Mouse (Mus musculus) intestine, postnatal 0 days (tissue): ENCODE results near the gene Braf. TPM values are rescaled to one million over a fixed set of nuclear protein-coding genes. Genes with fewer than 3 reads are reported as not detected.
"Not testable (repeated sequence)": the region's sequence is repeated elsewhere in the genome, so short reads cannot be mapped to it uniquely, and the experiment has no call there.

Experiments used
- ATAC-seq: fragments of 200-750 bp; cut with Nextera tagmentation; 2 replicates; pipeline ENCODE4 v1.8.0; 2017; ENCODE audit warnings: mild to moderate bottlenecking, moderate TSS enrichment, moderate library complexity
- H3K27ac ChIP-seq: fragments of 300-500 bp; sonication (generic); 2 replicates; pipeline ENCODE4 v1.5.1; 2014; ENCODE audit warnings: mild to moderate bottlenecking, low read depth, low read length, moderate library complexity
- H3K27me3 ChIP-seq: fragments of 300-500 bp; sonication (generic); replicated peaks from 2 replicates; pipeline ENCODE4 v1.6.1; 2014; ENCODE audit warnings: low read length, mixed read lengths; ENCODE audit not compliant: control insufficient read depth, insufficient read depth
- H3K36me3 ChIP-seq: fragments of 300-500 bp; sonication (generic); 2 replicates; pipeline ENCODE4 v1.6.1; 2014; ENCODE audit warnings: mild to moderate bottlenecking, moderate library complexity; ENCODE audit not compliant: control insufficient read depth, insufficient read depth
- H3K4me1 ChIP-seq: fragments of 300-500 bp; sonication (generic); replicated peaks from 2 replicates; pipeline ENCODE4 v1.6.1; 2014; ENCODE audit warnings: antibody characterized with exemption, low read length, mixed read lengths; ENCODE audit not compliant: control insufficient read depth, insufficient read depth
- H3K4me2 ChIP-seq: fragments of 300-500 bp; sonication (generic); replicated peaks from 2 replicates; pipeline ENCODE4 v1.6.1; 2014; ENCODE audit warnings: low read depth, mild to moderate bottlenecking, moderate library complexity
- H3K4me3 ChIP-seq: fragments of 300-500 bp; sonication (generic); 2 replicates; pipeline ENCODE4 v1.5.1; 2014; ENCODE audit warnings: low read depth, low read length
- H3K9ac ChIP-seq: fragments of 300-500 bp; sonication (generic); 2 replicates; pipeline ENCODE4 v1.6.1; 2014; ENCODE audit warnings: mild to moderate bottlenecking, low read depth, low read length
- H3K9me3 ChIP-seq: fragments of 300-500 bp; sonication (generic); 2 replicates; pipeline ENCODE4 v1.6.1; 2016; ENCODE audit warnings: mixed run types; ENCODE audit not compliant: control insufficient read depth
- CTCF ChIP-seq: sonication (generic); IDR thresholded peaks from 2 replicates; pipeline ENCODE4 v1.5.1; 2016; ENCODE audit warnings: low read depth, mild to moderate bottlenecking, control low read depth, antibody characterized with exemption, moderate library complexity
- WGBS: fragments of 180-500 bp; shearing (Covaris S2); extraction: QIAGEN DNeasy Blood & Tissue Kit; methylation state at CpG from one replicate; pipeline ENCODE4 v1.1.7; 2014; 5-methylcytosine and 5-hydroxymethylcytosine counted together
- polyA plus RNA-seq: library from polyadenylated mRNA; unstranded; fragments of >200 nt; fragmentation: Nextera tagmentation; extraction: Ambion mirVana; gene quantifications from 2 replicates; pipeline ENCODE4 v1.2.1, GENCODE M21; 2015

The Braf gene
- polyA plus RNA-seq, 1 experiment from 2014 or later: 4.3 TPM

DNA sequence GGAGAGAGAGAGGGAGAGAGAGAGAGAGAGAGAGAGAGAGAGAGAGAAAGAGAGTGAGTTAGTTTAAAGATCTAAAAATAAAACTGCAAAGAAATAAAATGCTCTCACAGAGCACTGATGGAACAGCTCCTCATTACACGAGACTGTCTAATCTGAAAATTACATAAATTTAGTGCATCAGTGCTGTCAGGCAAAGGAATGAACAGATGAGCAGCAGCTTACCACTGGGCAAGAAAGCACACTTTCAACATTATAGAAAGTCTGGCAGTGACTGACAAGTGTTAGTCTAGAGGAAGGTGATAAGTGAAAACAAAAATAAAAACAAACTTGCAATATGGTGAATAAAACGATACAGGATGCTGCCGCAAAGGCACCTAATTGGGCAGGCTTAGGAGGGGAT lies 11.9 kb downstream of the Braf start:
- TF ChIP-seq CTCF: no peak
- Histone ChIP-seq H3K27ac (no peak overlapping the region), H3K4me3 (no peak overlapping the region), H3K27me3 (no peaks in the 10 kb centered on the region), H3K9me3 (no peaks in the 10 kb centered on the region), H3K36me3 (no peaks in the 10 kb centered on the region), H3K9ac (no peak overlapping the region), H3K4me2 (no peak overlapping the region), H3K4me1 (no peaks in the 10 kb centered on the region)
- 70% methylated on average over 3 of the region's 3 CpGs for WGBS
- no peak for ATAC-seq

DNA sequence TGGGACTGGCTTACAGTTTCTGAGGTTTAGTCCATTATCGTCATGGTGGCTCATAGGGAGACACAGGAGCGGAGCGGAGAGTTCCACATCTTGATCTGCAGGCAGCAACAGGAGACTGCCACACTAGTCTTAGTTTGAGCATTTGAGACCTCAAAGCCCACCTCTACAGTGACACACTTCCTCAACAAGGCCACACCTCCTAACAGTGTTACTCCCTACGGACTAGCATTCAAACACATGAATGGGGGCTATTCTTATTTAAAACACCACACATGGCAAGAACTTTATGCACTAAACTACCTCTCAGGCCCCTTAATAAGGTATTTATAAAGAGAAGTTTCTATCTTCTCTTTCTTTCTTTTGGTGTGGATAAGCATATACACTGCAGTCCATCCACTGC lies 19.6 kb downstream of the Braf start:
- 94% methylated on average over 4 of the region's 4 CpGs for WGBS
- Histone ChIP-seq H3K9me3 (no peaks in the 10 kb centered on the region), H3K9ac (no peak overlapping the region), H3K27ac (no peak overlapping the region), H3K4me1 (no peaks in the 10 kb centered on the region), H3K4me2 (no peak overlapping the region), H3K36me3 (no peaks in the 10 kb centered on the region), H3K4me3 (no peak overlapping the region), H3K27me3 (no peaks in the 10 kb centered on the region)
- no peak for ATAC-seq
- TF ChIP-seq CTCF: no peak

DNA sequence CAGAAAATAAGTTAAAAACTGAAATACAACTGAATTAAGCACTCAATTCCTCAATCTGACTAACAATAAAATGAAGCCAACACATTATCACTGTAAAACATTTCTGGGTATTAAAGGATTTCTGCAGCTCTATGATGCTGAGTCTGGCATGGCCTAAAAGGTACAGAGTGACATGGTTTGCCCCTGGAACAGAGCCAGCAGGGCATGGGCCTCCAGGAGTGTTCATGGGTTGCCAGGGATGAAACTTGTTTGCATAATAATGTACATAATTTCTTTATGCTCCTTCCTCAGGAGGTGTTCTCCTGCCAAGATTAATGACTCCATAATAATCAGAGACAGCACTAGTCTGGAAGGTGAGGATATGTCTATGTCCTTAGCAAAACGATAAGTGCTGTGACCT lies 32.1 kb downstream of the Braf start:
- Histone ChIP-seq H3K9me3 (no peaks in the 10 kb centered on the region), H3K4me1 (no peaks in the 10 kb centered on the region), H3K27me3 (no peaks in the 10 kb centered on the region), H3K9ac (no peak overlapping the region), H3K4me3 (no peak overlapping the region), H3K4me2 (no peak overlapping the region), H3K27ac (no peak overlapping the region), H3K36me3 (no peaks in the 10 kb centered on the region)
- no peak for TF ChIP-seq CTCF
- 85% methylated on average over 1 of the region's 1 CpGs for WGBS
- no peak for ATAC-seq

DNA sequence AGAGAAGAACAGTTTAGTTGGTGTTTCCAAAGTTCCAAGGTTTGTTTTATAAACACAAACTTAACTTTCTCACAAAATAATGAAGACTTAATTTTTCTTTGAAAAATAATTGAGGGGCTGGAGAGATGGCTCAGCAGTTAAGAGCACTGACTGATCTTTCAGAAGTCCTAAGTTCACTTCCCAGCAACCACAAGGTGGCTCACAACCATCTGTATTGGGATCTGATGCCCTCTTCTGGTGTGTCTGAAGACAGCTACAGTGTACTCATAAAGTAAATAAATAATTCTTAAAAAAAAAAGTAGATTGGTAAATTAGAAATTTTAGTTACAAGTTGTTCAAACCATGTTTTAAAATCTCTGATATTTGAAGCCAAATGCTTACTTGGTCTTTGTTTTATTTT lies 38.4 kb downstream of the Braf start:
- not testable (repeated sequence) for H3K27me3 ChIP-seq, ATAC-seq, H3K9me3 ChIP-seq

GRCm38 (mm10) chr6:39681795-39682194 lies 43.5 kb downstream of the Braf start:
- 54% methylated on average over 5 of the region's 5 CpGs for WGBS
- no peak for TF ChIP-seq CTCF
- no peak overlapping the region for H3K4me3 ChIP-seq
- H3K9ac ChIP-seq: no peak overlapping the region
- no peaks in the 10 kb centered on the region for H3K4me1 ChIP-seq
- peaks cover 3% of the 10 kb centered on the region for H3K36me3 ChIP-seq
- no peak overlapping the region for H3K27ac ChIP-seq
- no peaks in the 10 kb centered on the region for H3K9me3 ChIP-seq
- ATAC-seq: no peak
- no peak overlapping the region for H3K4me2 ChIP-seq
- no peaks in the 10 kb centered on the region for H3K27me3 ChIP-seq

More for the DNA sequence above, 38.4 kb downstream of the Braf start:
- TF ChIP-seq CTCF: peak; percentile 12; the same call in 1 of the 2 replicates
- not testable (repeated sequence) for H3K36me3 ChIP-seq, H3K27ac ChIP-seq, H3K9ac ChIP-seq, H3K4me2 ChIP-seq, H3K4me1 ChIP-seq, H3K4me3 ChIP-seq

DNA sequence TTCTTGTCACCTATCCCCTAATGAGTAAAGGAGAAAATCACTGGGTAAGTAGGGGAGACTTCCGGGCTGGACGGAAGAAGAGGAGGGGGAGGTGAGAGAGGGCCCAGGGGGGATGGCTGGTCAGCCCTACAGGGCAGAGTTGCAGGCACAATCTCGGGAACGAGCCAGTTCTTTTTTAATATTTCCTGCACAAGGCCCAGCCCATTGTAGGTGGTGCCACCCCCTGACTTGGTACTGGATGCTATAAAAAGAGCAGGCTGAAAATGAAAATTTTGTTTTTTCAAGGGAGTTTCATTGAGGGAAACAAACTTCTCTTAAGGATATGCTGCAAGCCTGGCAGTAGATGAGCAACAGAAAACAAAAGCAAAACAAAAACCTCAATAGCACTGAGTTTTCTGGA lies 44.7 kb downstream of the Braf start:
- Histone ChIP-seq H3K27ac (no peak overlapping the region), H3K9ac (no peak overlapping the region), H3K4me2 (no peak overlapping the region), H3K4me3 (no peak overlapping the region), H3K27me3 (no peaks in the 10 kb centered on the region), H3K36me3 (peaks cover 6% of the 10 kb centered on the region), H3K9me3 (no peaks in the 10 kb centered on the region), H3K4me1 (no peaks in the 10 kb centered on the region)
- WGBS: 50% methylated on average over 4 of the region's 4 CpGs
- ATAC-seq: no peak
- no peak for TF ChIP-seq CTCF

DNA sequence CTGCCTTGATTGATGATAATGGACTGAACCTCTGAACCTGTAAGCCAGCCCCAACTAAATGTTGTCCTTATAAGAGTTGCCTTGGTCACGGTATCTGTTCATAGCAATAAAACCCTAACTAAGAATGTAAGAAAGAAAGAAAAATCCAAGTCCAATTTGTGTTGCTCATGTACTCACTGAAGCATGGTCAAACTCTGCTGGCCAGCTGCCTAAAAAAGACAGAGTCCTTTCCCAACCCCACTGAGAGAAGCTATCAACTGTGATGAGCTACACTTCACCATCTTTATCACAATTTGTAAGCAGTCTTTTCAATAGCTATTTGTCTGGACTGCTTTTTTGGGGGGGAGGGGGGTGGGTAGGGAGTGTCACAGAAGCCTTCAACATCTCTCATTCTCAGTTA lies 47.0 kb downstream of the Braf start:
- no peak for TF ChIP-seq CTCF
- Histone ChIP-seq H3K36me3 (peaks cover 10% of the 10 kb centered on the region), H3K4me1 (no peaks in the 10 kb centered on the region), H3K27ac (no peak overlapping the region), H3K9ac (no peak overlapping the region), H3K9me3 (no peaks in the 10 kb centered on the region), H3K27me3 (no peaks in the 10 kb centered on the region), H3K4me3 (no peak overlapping the region), H3K4me2 (no peak overlapping the region)
- 97% methylated on average over 1 of the region's 1 CpGs for WGBS
- no peak for ATAC-seq
